Mouse (Mus musculus): ENCODE results near the gene Sobp. TPM values are rescaled to one million over a fixed set of nuclear protein-coding genes. Genes with fewer than 3 reads are reported as not detected.

Gene Sobp
- polyA plus RNA-seq, 1 experiment from 2014 or later, result 4.5 TPM

- no peaks in the 10 kb centered on the region for H3K27me3 ChIP-seq (ENCODE audit: insufficient read depth, poor library complexity, severe bottlenecking)
- H3K36me3 ChIP-seq, result peaks cover 7% of the 10 kb centered on the region; the same call in 1 of the 2 replicates
- H3K27ac ChIP-seq, result no peak overlapping the region
- DNase-seq (ENCODE audit: low spot score), result no peak
- H3K9me3 ChIP-seq, result no peaks in the 10 kb centered on the region
- no peak overlapping the region for H3K4me3 ChIP-seq
- WGBS, result 81% methylated on average over 11 of the region's 11 CpGs
- H3K4me1 ChIP-seq (replicated peaks), result peaks cover 17% of the 10 kb centered on the region
These were observed 166.2 kb downstream of the Sobp start for GRCm38 (mm10) chr10:43008116-43008515.

DNA sequence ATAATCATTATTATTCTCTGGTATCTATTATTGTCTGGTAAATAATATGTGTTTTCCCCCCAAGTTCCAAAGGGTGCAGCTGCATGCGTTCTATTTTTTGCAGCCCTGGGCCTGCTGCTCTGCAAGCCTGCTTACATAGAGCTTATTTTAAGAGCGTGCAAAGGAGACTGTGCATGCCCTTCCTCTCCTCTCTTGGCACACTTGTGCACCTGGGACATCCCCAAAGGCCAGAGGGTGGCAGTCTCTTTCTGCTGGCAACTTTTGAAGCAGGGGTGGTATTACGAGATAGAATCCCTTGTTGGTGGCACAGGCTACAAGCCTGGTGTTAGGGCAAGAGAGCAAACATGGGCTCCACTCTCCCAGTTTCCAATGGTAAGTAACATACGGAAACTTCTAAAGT is 167.8 kb downstream of the Sobp start:
- 88% methylated on average over 4 of the region's 4 CpGs for WGBS
- Histone ChIP-seq H3K9me3 (no peaks in the 10 kb centered on the region), H3K27ac (no peak overlapping the region), H3K4me1 (replicated peaks) (peaks cover 33% of the 10 kb centered on the region), H3K4me3 (no peak overlapping the region), H3K36me3 (peaks cover 7% of the 10 kb centered on the region; the same call in 1 of the 2 replicates), H3K27me3 (ENCODE audit: insufficient read depth, poor library complexity, severe bottlenecking) (0 out of 2 replicates have a peak, but pooled peaks cover 5% of the 10 kb centered on the region)
- no peak for DNase-seq (ENCODE audit: low spot score)

DNA sequence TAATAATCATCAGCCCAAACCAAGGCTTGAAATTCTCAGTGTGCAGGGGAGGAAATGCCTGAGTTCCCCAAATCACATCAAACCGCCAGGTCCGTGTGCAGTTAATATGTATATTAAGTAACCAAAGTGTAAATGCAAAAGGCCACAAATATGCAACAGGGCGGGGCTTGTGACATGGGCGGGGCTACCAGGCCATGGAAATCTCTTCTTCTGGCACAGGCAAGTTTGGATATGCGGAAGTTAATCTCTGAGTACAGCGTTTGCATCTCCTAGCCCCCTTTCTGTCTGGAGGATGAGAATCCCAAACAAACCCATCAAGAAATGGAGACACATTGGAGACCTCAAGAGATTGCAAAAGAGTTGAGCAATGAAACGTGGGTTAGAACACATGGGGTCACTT is 168.7 kb downstream of the Sobp start:
- DNase-seq (ENCODE audit: low spot score), result no peak

DNA sequence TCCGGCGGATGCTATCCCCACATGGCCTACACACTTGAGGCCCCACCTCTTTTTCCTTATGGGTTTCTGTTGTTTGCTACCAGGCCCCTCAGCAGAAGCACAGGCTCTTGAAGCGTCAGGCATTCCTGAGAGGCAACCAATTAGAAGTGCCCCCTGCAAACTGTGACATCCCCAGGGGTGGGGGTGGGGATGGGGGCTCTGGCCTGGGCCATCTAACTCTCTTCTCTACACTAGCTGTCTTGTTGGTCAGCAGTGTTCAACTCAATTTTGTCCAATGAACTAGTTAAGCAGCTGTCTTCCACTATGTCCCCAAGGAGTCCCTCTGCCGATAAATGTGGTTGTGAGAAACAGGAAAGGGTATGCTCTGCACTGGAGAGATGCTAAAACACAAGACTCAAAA is 169.3 kb downstream of the Sobp start:
- 0 out of 2 replicates have a peak, but pooled peaks cover 7% of the 10 kb centered on the region for H3K27me3 ChIP-seq (ENCODE audit: insufficient read depth, poor library complexity, severe bottlenecking)
- H3K9me3 ChIP-seq, result no peaks in the 10 kb centered on the region
- peaks cover 7% of the 10 kb centered on the region; the same call in 1 of the 2 replicates for H3K36me3 ChIP-seq
- H3K27ac ChIP-seq, result no peak overlapping the region
- H3K4me1 ChIP-seq (replicated peaks), result peaks cover 39% of the 10 kb centered on the region
- 86% methylated on average over 4 of the region's 4 CpGs for WGBS
- no peak overlapping the region for H3K4me3 ChIP-seq
- DNase-seq (ENCODE audit: low spot score), result no peak

More for the DNA sequence above, 168.7 kb downstream of the Sobp start:
- Histone ChIP-seq H3K4me1 (replicated peaks) (peaks cover 39% of the 10 kb centered on the region), H3K27me3 (ENCODE audit: insufficient read depth, poor library complexity, severe bottlenecking) (0 out of 2 replicates have a peak, but pooled peaks cover 7% of the 10 kb centered on the region), H3K27ac (no peak overlapping the region), H3K9me3 (no peaks in the 10 kb centered on the region), H3K4me3 (no peak overlapping the region), H3K36me3 (peaks cover 7% of the 10 kb centered on the region; the same call in 1 of the 2 replicates)
- 84% methylated on average over 7 of the region's 7 CpGs for WGBS

DNA sequence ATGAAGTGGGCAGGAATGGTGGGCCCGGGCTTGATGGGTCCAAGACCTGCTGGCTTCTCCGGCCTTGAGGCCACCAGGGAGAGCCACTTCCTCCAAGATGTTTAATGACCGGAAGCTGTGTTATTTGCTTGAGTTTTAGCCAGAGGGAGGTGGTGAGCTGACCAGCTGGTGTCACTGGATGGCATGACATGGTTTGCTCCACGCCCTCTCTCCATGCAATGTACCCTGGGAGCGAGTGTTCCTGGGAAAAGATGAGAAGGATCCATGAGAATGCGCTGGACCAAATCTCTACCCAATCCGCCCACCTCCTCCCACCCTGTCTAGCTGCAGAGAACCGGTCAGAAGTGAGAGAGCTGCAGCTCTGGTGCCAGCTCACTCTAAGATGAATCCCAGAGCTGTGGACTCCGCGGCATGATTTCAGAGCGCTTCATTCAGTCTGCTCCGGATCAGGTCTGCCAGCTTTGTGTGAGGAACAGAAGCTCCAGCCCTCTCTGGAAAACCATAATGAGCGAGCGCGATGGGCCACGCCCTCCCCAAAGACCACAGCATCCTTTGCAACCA is 170.1 kb downstream of the Sobp start:
- no peak for DNase-seq (ENCODE audit: low spot score)
- Histone ChIP-seq H3K27ac (no peak overlapping the region), H3K4me3 (no peak overlapping the region), H3K9me3 (no peaks in the 10 kb centered on the region), H3K4me1 (replicated peaks) (peaks cover 46% of the 10 kb centered on the region), H3K36me3 (peaks cover 7% of the 10 kb centered on the region; the same call in 1 of the 2 replicates), H3K27me3 (ENCODE audit: insufficient read depth, poor library complexity, severe bottlenecking) (peaks cover 13% of the 10 kb centered on the region)
- 87% methylated on average over 16 of the region's 16 CpGs for WGBS

GRCm38 (mm10) chr10:43003466-43003757 is 170.9 kb downstream of the Sobp start:
- Histone ChIP-seq H3K27me3 (ENCODE audit: insufficient read depth, poor library complexity, severe bottlenecking) (peaks cover 13% of the 10 kb centered on the region), H3K36me3 (peaks cover 7% of the 10 kb centered on the region; the same call in 1 of the 2 replicates), H3K9me3 (no peaks in the 10 kb centered on the region), H3K4me3 (no peak overlapping the region), H3K4me1 (replicated peaks) (peaks cover 47% of the 10 kb centered on the region), H3K27ac (no peak overlapping the region)
- DNase-seq (ENCODE audit: low spot score), result no peak
- WGBS, result 42% methylated on average over 5 of the region's 5 CpGs

DNA sequence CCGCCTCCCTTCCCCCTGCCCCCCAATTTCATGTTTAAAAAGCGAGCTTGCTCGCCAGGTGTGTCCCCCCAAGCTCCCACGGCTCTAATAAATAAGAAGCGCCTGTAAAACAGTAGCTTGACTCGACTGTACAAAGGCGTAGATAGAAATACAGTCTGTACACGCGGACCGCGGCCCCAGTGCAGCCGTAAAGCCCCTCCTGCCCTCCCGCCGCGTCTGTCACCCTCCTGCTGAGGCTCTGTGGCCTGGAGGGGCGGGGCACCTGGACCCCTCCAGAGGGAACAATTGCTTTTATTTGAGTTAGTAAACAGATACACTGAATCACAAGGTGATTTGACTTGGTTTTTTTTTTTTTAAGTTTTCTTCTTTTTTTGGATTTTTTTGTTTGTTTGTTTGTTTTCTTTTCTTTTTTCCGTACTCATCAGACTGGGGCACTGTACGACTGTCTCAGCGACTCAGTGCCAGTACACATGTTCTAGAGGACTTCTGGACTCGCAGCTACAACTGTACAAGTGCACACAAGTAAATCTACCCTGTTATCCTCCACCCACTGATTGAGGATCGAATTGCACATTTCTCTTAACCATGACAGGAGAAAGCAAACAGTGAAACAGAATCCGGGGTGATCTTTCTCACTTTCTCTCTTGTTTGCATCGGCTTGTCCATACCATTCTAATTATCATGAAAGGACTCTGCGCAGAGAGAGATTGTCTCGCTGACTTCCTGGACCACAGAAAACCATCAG is 171.4 kb downstream of the Sobp start:
- H3K27ac ChIP-seq, result peak overlapping the region; percentile 81
- peaks cover 47% of the 10 kb centered on the region for H3K4me1 ChIP-seq (replicated peaks)
- WGBS, result 7% methylated on average over 25 of the region's 25 CpGs
- peak; percentile 42 for DNase-seq (ENCODE audit: low spot score)
- no peaks in the 10 kb centered on the region for H3K9me3 ChIP-seq
- peak overlapping the region; percentile 48 for H3K4me3 ChIP-seq
- H3K36me3 ChIP-seq, result peaks cover 7% of the 10 kb centered on the region; the same call in 1 of the 2 replicates
- peaks cover 13% of the 10 kb centered on the region for H3K27me3 ChIP-seq (ENCODE audit: insufficient read depth, poor library complexity, severe bottlenecking)

- H3K4me3 ChIP-seq, result peak overlapping the region; percentile 48
- 5% methylated on average over 13 of the region's 13 CpGs for WGBS
- peak overlapping the region; percentile 81 for H3K27ac ChIP-seq
These were observed 172.2 kb downstream of the Sobp start for GRCm38 (mm10) chr10:43002066-43002678.

DNA sequence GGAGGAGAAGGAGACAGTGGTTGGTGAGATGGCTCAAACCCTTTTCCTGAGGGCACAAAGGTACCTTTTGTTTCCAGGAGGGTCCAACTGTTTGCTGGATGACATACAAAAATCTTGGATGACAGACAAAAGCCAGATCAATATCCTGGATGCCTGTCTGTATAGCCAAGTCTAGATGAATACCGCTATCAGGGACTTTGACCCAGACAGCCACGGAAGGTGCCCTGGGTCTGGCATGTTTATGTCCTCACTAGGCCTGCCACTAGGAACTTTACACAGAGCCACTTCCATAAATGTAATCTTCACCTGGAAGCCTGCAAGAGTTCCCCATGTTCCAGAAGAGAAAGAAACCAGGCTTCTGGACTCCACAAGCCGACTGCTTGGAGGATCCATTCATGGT is 172.9 kb downstream of the Sobp start:
- Histone ChIP-seq H3K4me3 (no peak overlapping the region), H3K4me1 (replicated peaks) (peaks cover 54% of the 10 kb centered on the region), H3K36me3 (peaks cover 7% of the 10 kb centered on the region; the same call in 1 of the 2 replicates), H3K27ac (peak overlapping the region; percentile 81; the same call in 1 of the 2 replicates), H3K27me3 (ENCODE audit: insufficient read depth, poor library complexity, severe bottlenecking) (peaks cover 13% of the 10 kb centered on the region), H3K9me3 (no peaks in the 10 kb centered on the region)
- 72% methylated on average over 3 of the region's 3 CpGs for WGBS
- no peak for DNase-seq (ENCODE audit: low spot score)

More at GRCm38 (mm10) chr10:43002066-43002678, 172.2 kb downstream of the Sobp start:
- no peaks in the 10 kb centered on the region for H3K9me3 ChIP-seq
- peaks cover 7% of the 10 kb centered on the region; the same call in 1 of the 2 replicates for H3K36me3 ChIP-seq
- peak; percentile 53 for DNase-seq (ENCODE audit: low spot score)
- H3K4me1 ChIP-seq (replicated peaks), result peaks cover 47% of the 10 kb centered on the region
- peaks cover 13% of the 10 kb centered on the region for H3K27me3 ChIP-seq (ENCODE audit: insufficient read depth, poor library complexity, severe bottlenecking)

GRCm38 (mm10) chr10:42999324-42999723 is 175.0 kb downstream of the Sobp start:
- no peak overlapping the region for H3K27ac ChIP-seq
- H3K36me3 ChIP-seq, result peaks cover 4% of the 10 kb centered on the region; the same call in 1 of the 2 replicates
- 92% methylated on average over 10 of the region's 10 CpGs for WGBS
- peaks cover 13% of the 10 kb centered on the region for H3K27me3 ChIP-seq (ENCODE audit: insufficient read depth, poor library complexity, severe bottlenecking)
- no peaks in the 10 kb centered on the region for H3K9me3 ChIP-seq
- no peak overlapping the region for H3K4me3 ChIP-seq
- H3K4me1 ChIP-seq (replicated peaks), result peaks cover 65% of the 10 kb centered on the region
- DNase-seq (ENCODE audit: low spot score), result no peak

DNA sequence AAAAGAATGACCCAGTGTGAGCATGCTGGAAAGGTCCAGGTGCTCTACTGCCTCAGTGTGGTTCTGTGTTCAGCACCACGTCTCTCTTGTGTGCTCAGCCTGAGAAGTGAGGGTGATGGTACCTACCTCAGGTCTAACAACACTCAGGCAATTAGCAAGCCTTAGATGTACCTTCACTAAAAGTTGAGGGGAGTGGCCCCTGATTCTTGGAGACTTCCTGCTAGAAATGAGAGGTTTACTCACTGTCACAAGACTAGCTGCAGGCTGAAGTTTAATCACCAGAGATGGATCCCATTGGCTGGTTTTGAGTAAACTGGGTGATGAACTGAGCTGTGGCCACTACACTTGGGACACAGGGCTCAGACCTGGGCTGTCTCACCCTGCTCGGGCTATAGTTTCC is 177.1 kb downstream of the Sobp start:
- WGBS, result 87% methylated on average over 2 of the region's 2 CpGs
- Histone ChIP-seq H3K9me3 (no peaks in the 10 kb centered on the region), H3K36me3 (no peaks in the 10 kb centered on the region), H3K27me3 (ENCODE audit: insufficient read depth, poor library complexity, severe bottlenecking) (peaks cover 23% of the 10 kb centered on the region), H3K27ac (0 out of 2 replicates have a peak overlapping the region, but pooled peaks have one; percentile 41), H3K4me1 (replicated peaks) (peaks cover 69% of the 10 kb centered on the region), H3K4me3 (no peak overlapping the region)
- DNase-seq (ENCODE audit: low spot score), result no peak

- Histone ChIP-seq H3K27ac (peak overlapping the region; percentile 72), H3K4me1 (replicated peaks) (peaks cover 65% of the 10 kb centered on the region), H3K4me3 (no peak overlapping the region), H3K36me3 (no peaks in the 10 kb centered on the region), H3K9me3 (no peaks in the 10 kb centered on the region), H3K27me3 (ENCODE audit: insufficient read depth, poor library complexity, severe bottlenecking) (peaks cover 23% of the 10 kb centered on the region)
- peak; percentile 51 for DNase-seq (ENCODE audit: low spot score)
- WGBS, result 42% methylated on average over 13 of the region's 13 CpGs
These were observed 178.8 kb downstream of the Sobp start for GRCm38 (mm10) chr10:42995484-42995895.

Measured in hindbrain, embryonic 10.5 days (tissue).